Mouse (Mus musculus): Measurements from ENCODE around the gene Rprml. TPM values are rescaled to one million over a fixed set of nuclear protein-coding genes. Genes with fewer than 3 reads are reported as not detected.

The Rprml gene
- polyA plus RNA-seq, 1 experiment from 2014 or later = not detected

- Histone ChIP-seq H3K27me3 (replicated peaks) (no peaks in the 10 kb centered on the region), H3K9me3 (no peaks in the 10 kb centered on the region), H3K36me3 (0 out of 2 replicates have a peak, but pooled peaks cover 2% of the 10 kb centered on the region), H3K27ac (peak overlapping the region; percentile 98), H3K4me1 (no peaks in the 10 kb centered on the region), H3K9ac (peak overlapping the region; percentile 94), H3K4me2 (peak overlapping the region; percentile 61), H3K4me3 (replicated peaks) (peak overlapping the region; percentile 94)
- 2% methylated on average over 18 of the region's 18 CpGs for WGBS
- peak; percentile 65 for ATAC-seq (ENCODE audit: insufficient read depth, low FRiP score, low read depth)
Measured at GRCm38 (mm10) chr11:103696851-103697564, 47.6 kb downstream of the Rprml start.

GRCm38 (mm10) chr11:103697565-103698176 lies 48.3 kb downstream of the Rprml start, which contains the start of gene Gosr2:
Gosr2 (minus strand) TSS chr11:103697898.
- WGBS = under 1% methylated on average over 57 of the region's 57 CpGs
- peak within 1 kb of the TSS; percentile 61 for H3K4me2 ChIP-seq
- H3K27me3 ChIP-seq (replicated peaks) = no peaks in the 10 kb centered on the region
- no peaks in the 10 kb centered on the region for H3K9me3 ChIP-seq
- ATAC-seq (ENCODE audit: insufficient read depth, low FRiP score, low read depth) = peak; percentile 94
- no peaks in the 10 kb centered on the region for H3K4me1 ChIP-seq
- H3K27ac ChIP-seq = peak within 1 kb of the TSS; percentile 98
- peak within 1 kb of the TSS; percentile 94 for H3K9ac ChIP-seq
- 0 out of 2 replicates have a peak, but pooled peaks cover 2% of the 10 kb centered on the region for H3K36me3 ChIP-seq
- peak within 1 kb of the TSS; percentile 94 for H3K4me3 ChIP-seq (replicated peaks)

DNA sequence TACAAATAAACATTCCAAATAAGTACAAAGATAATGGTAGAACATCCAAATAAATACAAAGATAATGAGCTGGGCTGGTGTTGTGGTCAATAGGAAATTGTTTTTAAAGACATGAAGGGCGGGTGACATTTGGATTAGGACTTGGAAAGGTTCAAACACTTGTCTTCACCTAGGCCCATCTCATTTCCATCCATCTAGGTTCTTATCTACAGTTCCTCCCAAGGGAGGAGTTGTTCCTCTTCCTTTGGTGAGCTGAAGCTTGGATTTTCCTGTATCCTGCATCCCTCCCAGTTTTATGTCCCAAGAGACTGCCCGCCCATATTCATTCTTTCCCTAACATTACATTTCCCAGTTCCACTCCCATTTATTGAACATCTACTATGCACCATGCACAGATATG lies 48.9 kb downstream of the Rprml start:
- WGBS = 66% methylated on average over 2 of the region's 2 CpGs

More for the DNA sequence above, 48.9 kb downstream of the Rprml start:
- H3K4me3 ChIP-seq (replicated peaks) = peak overlapping the region; percentile 94
- peak overlapping the region; percentile 98 for H3K27ac ChIP-seq
- H3K4me1 ChIP-seq = no peaks in the 10 kb centered on the region
- H3K9ac ChIP-seq = peak overlapping the region; percentile 48; the same call in 1 of the 2 replicates
- no peaks in the 10 kb centered on the region for H3K27me3 ChIP-seq (replicated peaks)
- H3K9me3 ChIP-seq = no peaks in the 10 kb centered on the region
- H3K4me2 ChIP-seq = peak overlapping the region; percentile 61
- ATAC-seq (ENCODE audit: insufficient read depth, low FRiP score, low read depth) = no peak
- H3K36me3 ChIP-seq = 0 out of 2 replicates have a peak, but pooled peaks cover 2% of the 10 kb centered on the region

Other genes with a start within 250 kb of the Rprml start
- gene Plekhm1, start 236.9 kb upstream of the Rprml start, polyA plus RNA-seq (2015; fragmentation: Nextera tagmentation; extraction: Ambion mirVana) = 5.9 and 6.2 TPM in 2 replicates
- not detected in 2 replicates for gene Lrrc37a, start 145.0 kb upstream of the Rprml start, polyA plus RNA-seq (2015; fragmentation: Nextera tagmentation; extraction: Ambion mirVana)
- not detected in 2 replicates for gene Gm884, start 28.4 kb upstream of the Rprml start, polyA plus RNA-seq (2015; fragmentation: Nextera tagmentation; extraction: Ambion mirVana)
- gene Lyzl6, start 10.7 kb upstream of the Rprml start, polyA plus RNA-seq (2015; fragmentation: Nextera tagmentation; extraction: Ambion mirVana) = not detected in 2 replicates
- gene Gosr2, start 48.3 kb downstream of the Rprml start, polyA plus RNA-seq (2015; fragmentation: Nextera tagmentation; extraction: Ambion mirVana) = 66.5 and 73.9 TPM in 2 replicates
- 0.03 TPM in 1 of 2 replicates, not detected in the other for gene Wnt9b, start 100.3 kb downstream of the Rprml start, polyA plus RNA-seq (2015; fragmentation: Nextera tagmentation; extraction: Ambion mirVana)
- 0.22 and 0.23 TPM in 2 replicates for gene Wnt3, start 124.6 kb downstream of the Rprml start, polyA plus RNA-seq (2015; fragmentation: Nextera tagmentation; extraction: Ambion mirVana)

Data from stomach, embryonic 15.5 days (tissue).